In the genomic region with DNA sequence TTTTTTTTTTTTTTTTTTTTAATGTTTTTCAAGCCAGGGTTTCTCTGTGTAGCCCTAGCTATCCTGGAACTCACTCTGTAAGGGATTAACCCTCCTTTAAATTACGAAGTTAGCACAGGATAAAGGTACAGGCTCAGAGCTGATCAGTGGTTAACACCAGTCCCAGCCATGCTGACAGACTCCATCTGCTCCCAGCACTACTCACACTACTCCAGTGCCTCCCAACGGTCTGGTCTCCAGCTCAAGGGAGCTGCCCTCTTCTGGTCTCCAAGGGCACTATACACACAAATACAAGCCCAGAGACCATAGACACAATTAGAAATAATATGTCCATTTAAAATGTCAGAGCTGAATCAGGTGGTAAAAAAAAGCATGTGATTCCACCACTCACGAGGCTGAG, we compare ENCODE assay signal across 25 mouse cellular contexts. TPM values are rescaled to one million over a fixed set of nuclear protein-coding genes. Genes with fewer than 3 reads are reported as not detected.
A peak's percentile ranks its signal among the peaks of the same experiment; 100 is the strongest.
DNase-seq lines count a peak whose midpoint lies in the region; ATAC-seq and TF ChIP-seq lines count a peak whose summit lies in the region.
"Had no signal": no experiment of that assay in that cellular context is flagged by ENCODE, and none has a peak within 500 bp of the region (broad histone marks: within the 10 kb centered on the region; RNA-seq: fewer than 3 reads in every experiment).

No protein-coding gene starts in this region.

- H3K36me3 ChIP-seq in embryonic facial prominence, embryonic 11.5 days (replicated peaks; ENCODE audit: control insufficient read depth, insufficient read depth, low read depth, low read length): peaks cover 8% of the 10 kb centered on the region
- H3K36me3 ChIP-seq in embryonic facial prominence, embryonic 10.5 days (replicated peaks): peaks cover 85% of the 10 kb centered on the region
- H3K36me3 ChIP-seq in lung, postnatal 0 days (ENCODE audit: insufficient read depth, low read length): peaks cover 36% of the 10 kb centered on the region

- no peaks in the 10 kb centered on the region for H3K9me3 ChIP-seq in embryonic facial prominence, embryonic 11.5 days (replicated peaks; ENCODE audit: control insufficient read depth, low read length)
- H3K9me3 ChIP-seq in embryonic facial prominence, embryonic 10.5 days: no peaks in the 10 kb centered on the region
- H3K9me3 ChIP-seq in lung, postnatal 0 days (ENCODE audit: low read length): no peaks in the 10 kb centered on the region
- H3K9me3 ChIP-seq: forebrain, embryonic 10.5 days; forebrain, embryonic 13.5 days; G1E; hindbrain, embryonic 12.5 days; hindbrain, embryonic 15.5 days had no signal

- no peak overlapping the region for H3K4me3 ChIP-seq in embryonic facial prominence, embryonic 11.5 days (ENCODE audit: low read depth, low read length)
- no peak overlapping the region for H3K4me3 ChIP-seq in embryonic facial prominence, embryonic 10.5 days
- H3K4me3 ChIP-seq in lung, postnatal 0 days (ENCODE audit: low read depth, low read length): no peak overlapping the region
- H3K4me3 ChIP-seq: forebrain, embryonic 10.5 days; forebrain, embryonic 13.5 days; hindbrain, embryonic 12.5 days; hindbrain, embryonic 15.5 days had no signal

- ATAC-seq in cerebellum, adult (ENCODE audit: insufficient number of reproducible peaks, low FRiP score, low TSS enrichment): 0 out of 2 replicates have a peak, but pooled peaks have one; percentile 26
- ATAC-seq in embryonic facial prominence, embryonic 11.5 days (replicated peaks; ENCODE audit: insufficient number of reproducible peaks, low FRiP score, low TSS enrichment, low read depth): 0 out of 2 replicates have a peak, but pooled peaks have one; percentile 59
- peak; percentile 53 for ATAC-seq in lung, postnatal 0 days
- ATAC-seq: forebrain, embryonic 13.5 days; forebrain, embryonic 16.5 days; Patski had no signal

- no peak overlapping the region for H3K27ac ChIP-seq in embryonic facial prominence, embryonic 11.5 days (replicated peaks; ENCODE audit: low read depth, low read length)
- H3K27ac ChIP-seq in embryonic facial prominence, embryonic 10.5 days (replicated peaks): no peak overlapping the region
- H3K27ac ChIP-seq in lung, postnatal 0 days (ENCODE audit: low read length): no peak overlapping the region
- H3K27ac ChIP-seq: forebrain, embryonic 10.5 days; forebrain, embryonic 13.5 days; hindbrain, embryonic 12.5 days; hindbrain, embryonic 15.5 days had no signal

- no peak for DNase-seq in cerebellum, postnatal 36 days
- no peak for DNase-seq in embryonic facial prominence, embryonic 11.5 days (ENCODE audit: low spot score)
- DNase-seq in embryonic facial prominence, embryonic 10.5 days (ENCODE audit: low spot score): no peak
- peak; percentile 18 for DNase-seq in lung, postnatal 0 days (ENCODE audit: low spot score)
- DNase-seq in lung, adult 18-20 months: no peak
- DNase-seq in adrenal gland, adult 2 months: no peak
- DNase-seq: adrenal gland, postnatal 14 days; cerebellum, adult 11-12 months; cerebellum, adult 8-10 months; cerebellum, postnatal 10 days; gastrocnemius, postnatal 10 days; gastrocnemius, postnatal 36 days; heart, adult 11 months had no signal

- no peak overlapping the region for H3K4me2 ChIP-seq in embryonic facial prominence, embryonic 11.5 days (ENCODE audit: low read depth, low read length)
- no peak overlapping the region for H3K4me2 ChIP-seq in lung, postnatal 0 days (replicated peaks; ENCODE audit: low read depth, low read length)
- H3K4me2 ChIP-seq: forebrain, embryonic 13.5 days; heart, embryonic 11.5 days; hindbrain, embryonic 12.5 days; hindbrain, embryonic 15.5 days had no signal

- TF ChIP-seq CTCF in lung, postnatal 0 days (IDR thresholded peaks at IDR 0.05): peak; percentile 46

- no peak for TF ChIP-seq EP300 in lung, postnatal 0 days (IDR thresholded peaks at IDR 0.05)

- no peaks in the 10 kb centered on the region for H3K27me3 ChIP-seq in embryonic facial prominence, embryonic 11.5 days (ENCODE audit: control insufficient read depth, insufficient read depth, low read length)
- H3K27me3 ChIP-seq in embryonic facial prominence, embryonic 10.5 days (replicated peaks; ENCODE audit: low read depth, poor library complexity, severe bottlenecking): no peaks in the 10 kb centered on the region
- H3K27me3 ChIP-seq in lung, postnatal 0 days (replicated peaks; ENCODE audit: insufficient read depth, low read length): no peaks in the 10 kb centered on the region
- H3K27me3 ChIP-seq: forebrain, embryonic 13.5 days; hindbrain, embryonic 12.5 days; hindbrain, embryonic 15.5 days; Patski had no signal

- H3K9ac ChIP-seq in embryonic facial prominence, embryonic 11.5 days (replicated peaks; ENCODE audit: low read length): no peak overlapping the region
- H3K9ac ChIP-seq in lung, postnatal 0 days (replicated peaks; ENCODE audit: low read depth): no peak overlapping the region
- H3K9ac ChIP-seq: forebrain, embryonic 13.5 days; hindbrain, embryonic 12.5 days; hindbrain, embryonic 15.5 days had no signal

- no peaks in the 10 kb centered on the region for H3K4me1 ChIP-seq in embryonic facial prominence, embryonic 11.5 days (ENCODE audit: control insufficient read depth, insufficient read depth, low read length)
- no peaks in the 10 kb centered on the region for H3K4me1 ChIP-seq in embryonic facial prominence, embryonic 10.5 days
- no peaks in the 10 kb centered on the region for H3K4me1 ChIP-seq in lung, postnatal 0 days (ENCODE audit: insufficient read depth, low read depth, low read length)
- H3K4me1 ChIP-seq: forebrain, embryonic 10.5 days; forebrain, embryonic 13.5 days; hindbrain, embryonic 12.5 days; hindbrain, embryonic 15.5 days had no signal

- 78% methylated on average over 3 of the region's 3 CpGs for WGBS in embryonic facial prominence, embryonic 11.5 days
- WGBS in embryonic facial prominence, embryonic 10.5 days: 74% methylated on average over 3 of the region's 3 CpGs
- WGBS in lung, postnatal 0 days: 64% methylated on average over 3 of the region's 3 CpGs

RNA-seq across cellular contexts. Expression of a gene that starts 36.5 kb away (rescaled TPM):
- polyA plus RNA-seq in embryonic facial prominence, embryonic 11.5 days (2014; fragmentation: Nextera tagmentation; extraction: Ambion mirVana): 40.6 and 41.9 TPM in 2 replicates
- 38.9 and 39.8 TPM in 2 replicates for polyA plus RNA-seq in embryonic facial prominence, embryonic 10.5 days (2016; fragmentation: Nextera tagmentation; extraction: Ambion mirVana)
- 18.3 and 20.6 TPM in 2 replicates for polyA plus RNA-seq in lung, postnatal 0 days (2015; fragmentation: Nextera tagmentation; extraction: Ambion mirVana)
- total RNA-seq in adrenal gland, adult 2 months (2021): 100 to 1,000 TPM; 115 to 125 TPM
- 12.0 and 16.3 TPM in 2 replicates for polyA plus RNA-seq in adrenal gland, adult 2 months (2012; rRNA removed)

RNA-seq across cellular contexts. Expression of a gene that starts 40.8 kb away (rescaled TPM):
- 2.7 and 3.2 TPM in 2 replicates for polyA plus RNA-seq in embryonic facial prominence, embryonic 11.5 days (2014; fragmentation: Nextera tagmentation; extraction: Ambion mirVana)
- polyA plus RNA-seq in embryonic facial prominence, embryonic 10.5 days (2016; fragmentation: Nextera tagmentation; extraction: Ambion mirVana): 3.8 and 4.2 TPM in 2 replicates
- polyA plus RNA-seq in lung, postnatal 0 days (2015; fragmentation: Nextera tagmentation; extraction: Ambion mirVana): 7.4 and 10.4 TPM in 2 replicates
- 1 to 10 TPM; 1.8 to 4.2 TPM for total RNA-seq in adrenal gland, adult 2 months (2021)
- 10.2 and 11.3 TPM in 2 replicates for polyA plus RNA-seq in adrenal gland, adult 2 months (2012; rRNA removed)
- total RNA-seq: gastrocnemius, adult 18-20 months; heart, postnatal 25 days; hematopoietic stem cell, adult 5-6 weeks had no signal
